Mouse (Mus musculus) left cerebral cortex, postnatal 14 days (tissue): Measurements from ENCODE around the gene Sbf1. TPM values are rescaled to one million over a fixed set of nuclear protein-coding genes. Genes with fewer than 3 reads are reported as not detected.

Source experiments
- DNase-seq, 2 experiments: peaks; one replicate each; pipeline ENCODE4 v3.0.0; 2021 to 2022; ENCODE audit warnings: low spot score in 2 of 2, mixed read lengths in 1 of 2
- intact Hi-C: fragments of 180-260 bp; cut with DNase I; formaldehyde crosslinking; loops from one replicate; pipeline ENCODE4 v1.15.1; 2025
- total RNA-seq, 2 experiments: library from RNA; stranded (reverse); gene quantifications; 2 replicates each; pipeline ENCODE4 v1.2.3; 2021

Gene Sbf1
- total RNA-seq, 2 experiments from 2014 or later, result 198 to 204 TPM

DNA sequence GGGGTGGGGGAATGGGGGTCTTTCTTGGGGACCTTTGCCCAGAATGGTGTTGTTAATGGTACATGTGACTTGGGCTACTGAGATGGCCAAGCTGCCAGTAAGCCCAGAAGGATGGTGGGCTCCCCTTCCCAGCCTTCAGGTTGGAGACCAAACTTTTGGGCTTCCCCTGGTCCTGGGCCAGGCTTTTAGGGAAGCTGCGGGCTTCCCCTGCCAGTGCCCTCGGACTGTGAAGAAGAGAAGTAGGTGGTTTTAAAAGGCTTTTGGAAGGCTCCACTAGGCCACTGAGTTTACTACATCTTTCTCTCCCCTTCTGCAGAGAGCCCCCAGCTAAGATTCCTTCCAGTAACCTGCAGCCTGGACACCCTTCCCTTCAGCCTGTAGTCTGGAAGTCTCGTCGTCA, 8.5 kb upstream of the Sbf1 start:
- intact Hi-C loops, result no loop called here
- DNase-seq, result no peak

DNA sequence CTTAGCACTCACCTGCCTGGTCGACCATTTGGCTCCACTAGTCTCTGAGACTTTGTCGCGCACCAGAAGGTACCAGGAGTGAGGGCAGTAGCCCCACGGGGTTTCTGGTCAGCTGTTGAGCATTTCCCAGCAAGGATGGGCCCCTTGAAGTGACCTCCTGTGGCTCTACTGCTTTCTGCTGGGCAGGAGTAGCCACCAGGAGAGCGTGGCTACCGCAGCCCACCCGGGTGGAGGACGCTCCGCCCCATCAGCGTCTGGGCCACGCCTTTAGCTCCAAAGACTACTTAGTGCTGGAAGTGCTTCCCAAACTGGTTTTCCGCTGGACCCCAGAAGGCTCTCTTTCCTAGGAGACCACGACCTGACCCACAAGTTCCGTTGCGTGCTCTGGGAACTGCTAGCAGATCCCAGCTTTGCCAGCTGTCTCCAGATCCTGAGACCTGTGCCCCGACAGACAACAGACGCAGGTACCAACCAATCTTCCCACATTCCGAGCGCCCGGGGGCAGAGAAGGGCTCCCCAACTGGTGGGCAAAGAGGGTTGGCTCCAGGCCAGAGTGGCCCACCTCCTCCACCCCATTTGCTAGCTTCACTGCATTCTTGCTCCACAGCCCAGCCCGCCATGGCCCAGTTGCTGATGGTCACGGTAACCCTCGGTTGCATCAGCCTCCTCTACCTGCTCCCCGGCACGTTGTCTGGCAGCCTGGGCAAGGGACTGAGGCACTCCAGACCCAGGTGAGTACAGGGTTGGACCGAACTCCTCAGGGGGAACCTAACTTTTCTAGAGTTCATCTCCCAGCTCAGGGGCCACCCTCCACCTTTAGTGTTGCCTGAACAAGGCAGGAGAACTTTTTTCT, 7.8 kb upstream of the Sbf1 start, which contains the start of gene Adm2:
TSS of gene Adm2 (plus strand) at position 51 of the 853 bp plus-strand sequence.
- intact Hi-C loops, result no loop called here
- DNase-seq, result no peak

DNA sequence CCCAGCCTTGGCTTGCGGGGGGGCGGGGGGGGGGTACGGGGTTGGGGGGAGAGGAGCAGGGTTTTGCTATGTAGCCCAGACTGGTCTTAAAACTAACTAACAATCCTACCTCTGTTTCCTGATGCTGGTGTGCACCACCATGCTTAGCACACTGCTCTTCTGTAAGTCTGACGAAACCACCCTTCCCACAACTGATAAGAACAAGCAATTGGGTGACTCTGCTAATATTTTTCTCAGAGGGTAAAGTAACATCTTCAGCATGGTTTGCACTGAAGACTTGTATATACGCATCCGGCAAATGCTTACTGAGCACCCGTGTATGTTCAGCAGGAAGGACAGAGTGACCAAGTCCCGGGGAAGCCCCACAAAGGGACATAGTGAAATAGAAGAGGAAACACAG, 6.2 kb upstream of the Sbf1 start:
- intact Hi-C loops, result no loop called here
- no peak for DNase-seq

DNA sequence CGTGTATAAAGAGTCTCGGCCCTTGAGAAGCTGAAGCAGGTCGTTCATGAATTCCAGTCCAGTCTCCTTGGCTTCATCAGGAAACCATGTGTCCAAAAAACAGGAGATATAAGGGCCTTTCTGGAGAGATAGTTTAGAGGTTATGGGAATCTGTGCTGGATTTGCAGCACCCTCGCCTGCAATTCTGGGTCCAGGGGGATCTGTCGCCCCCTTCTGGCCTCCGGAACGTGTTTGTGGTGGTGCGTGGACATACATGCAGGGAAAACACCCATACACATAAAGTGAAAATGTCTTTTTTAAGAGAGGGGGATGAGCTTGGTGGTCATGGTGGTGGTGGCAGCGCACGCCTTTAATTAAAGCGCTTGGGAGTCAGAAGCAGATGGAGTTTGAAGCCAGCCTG, 1.0 kb upstream of the Sbf1 start:
- intact Hi-C loops, result no loop called here
- no peak for DNase-seq

DNA sequence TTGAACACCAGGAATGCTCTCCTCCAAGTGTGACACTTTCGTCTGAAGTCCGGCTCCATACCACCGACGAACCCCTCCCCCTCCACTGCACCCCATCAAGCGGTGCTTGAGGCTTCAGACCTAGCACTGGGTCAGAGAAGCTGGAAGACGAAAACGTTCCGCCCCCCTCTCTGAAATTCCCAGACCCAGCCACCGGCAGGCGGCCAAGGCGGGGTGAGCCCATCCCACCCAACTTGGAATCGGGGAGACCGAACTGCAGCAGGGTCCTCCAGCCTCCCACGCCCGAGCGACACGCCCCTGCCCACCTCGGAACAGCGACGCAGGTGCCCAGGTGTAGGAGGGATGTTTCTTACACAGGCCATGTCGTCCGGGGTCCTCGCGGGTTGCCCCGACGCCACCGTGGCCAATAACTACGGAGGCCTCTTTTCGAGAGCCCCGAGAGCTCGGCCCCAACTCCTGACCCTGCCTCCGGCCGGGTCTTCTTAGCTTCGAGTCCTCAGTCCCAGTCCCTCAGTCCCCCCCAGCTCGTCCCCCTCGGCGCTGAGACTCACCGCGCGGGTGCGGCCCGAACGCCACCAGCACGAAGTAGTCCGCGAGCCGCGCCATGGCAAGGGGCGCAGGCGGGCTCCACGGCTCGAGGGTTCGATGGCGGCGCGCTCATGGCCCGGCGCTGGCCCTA, 461 bp downstream of the Sbf1 start:
- no peak for DNase-seq

DNA sequence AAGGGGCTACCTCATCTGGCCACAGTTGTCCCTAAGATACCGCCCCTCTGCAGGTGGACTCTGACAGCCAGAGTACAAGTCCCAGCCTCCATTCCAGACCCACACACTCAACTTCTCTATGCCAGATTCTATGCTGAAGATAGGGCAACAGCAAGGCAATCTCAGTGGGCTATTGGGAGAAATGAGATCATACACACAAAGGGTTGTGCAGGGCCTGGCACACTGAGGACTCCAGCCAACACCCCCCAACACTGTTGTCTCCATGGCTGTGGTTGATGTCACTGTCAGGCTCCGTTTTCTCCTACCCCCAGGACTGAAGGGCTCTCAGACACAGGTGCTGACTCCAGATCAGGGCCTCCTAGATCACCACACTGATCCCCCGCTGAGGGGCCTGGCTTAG, 1.0 kb downstream of the Sbf1 start:
- DNase-seq, result no peak
- intact Hi-C loops, result loop anchor here (5.0 kb wide), 1 partner anchor 43 kb away; the partner anchor contains the start of genes Lmf2 and Ncaph2

More for the DNA sequence above, 461 bp downstream of the Sbf1 start:
- intact Hi-C loops, result loop anchor here (5.0 kb wide), 1 partner anchor 43 kb away; the partner anchor contains the start of genes Lmf2 and Ncaph2

DNA sequence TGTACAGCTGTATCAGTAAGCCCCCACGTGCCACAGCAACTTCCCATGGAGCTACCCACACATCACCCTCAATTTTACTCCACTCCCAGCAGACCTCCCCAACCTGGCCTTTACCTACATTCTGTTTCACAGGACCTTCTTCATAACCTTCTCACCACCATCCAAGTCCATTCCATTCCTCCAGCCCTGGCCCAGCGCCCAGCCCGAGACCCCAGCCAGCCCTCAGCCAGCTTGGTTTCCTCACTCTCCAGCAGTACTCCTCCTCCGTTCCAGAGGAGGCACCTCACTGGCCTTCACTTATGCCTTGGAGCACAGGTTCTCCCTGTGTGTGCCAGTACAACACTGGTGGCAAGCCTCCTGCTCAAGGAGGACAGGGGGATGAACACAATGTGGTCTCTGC, 1.8 kb downstream of the Sbf1 start:
- intact Hi-C loops, result loop anchor here (5.0 kb wide), 1 partner anchor 44 kb away; the partner anchor contains the start of genes Lmf2 and Ncaph2
- DNase-seq, result no peak

DNA sequence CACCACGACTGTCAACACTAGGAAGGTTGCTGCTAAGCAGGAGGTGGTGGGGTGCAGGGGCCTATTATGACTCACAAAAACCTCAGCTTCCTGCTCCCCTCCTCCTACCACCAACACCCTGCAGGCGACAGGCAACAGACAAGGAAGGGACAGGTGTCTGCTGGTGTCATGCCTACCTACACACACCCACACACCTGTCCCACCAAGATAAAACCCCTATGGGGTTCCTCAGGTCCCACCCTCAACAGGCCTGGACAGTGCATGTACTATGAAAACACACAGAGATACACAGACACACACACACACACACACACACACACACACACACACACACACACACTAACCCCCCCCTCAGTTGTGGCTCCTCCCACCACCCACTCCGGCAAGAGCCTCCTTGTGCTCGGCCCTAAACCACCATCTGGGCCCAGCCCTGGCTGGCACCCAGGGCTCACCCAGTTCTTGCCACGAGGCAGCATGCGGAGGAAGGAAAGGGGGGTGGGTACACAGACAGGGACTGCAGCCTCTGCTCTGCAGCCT, 5.1 kb downstream of the Sbf1 start:
- intact Hi-C loops, result loop anchor here (5.0 kb wide), 1 partner anchor 47 kb away; the partner anchor contains the start of genes Lmf2 and Ncaph2
- DNase-seq, result peak in 1 of 2 experiments; percentile 64

DNA sequence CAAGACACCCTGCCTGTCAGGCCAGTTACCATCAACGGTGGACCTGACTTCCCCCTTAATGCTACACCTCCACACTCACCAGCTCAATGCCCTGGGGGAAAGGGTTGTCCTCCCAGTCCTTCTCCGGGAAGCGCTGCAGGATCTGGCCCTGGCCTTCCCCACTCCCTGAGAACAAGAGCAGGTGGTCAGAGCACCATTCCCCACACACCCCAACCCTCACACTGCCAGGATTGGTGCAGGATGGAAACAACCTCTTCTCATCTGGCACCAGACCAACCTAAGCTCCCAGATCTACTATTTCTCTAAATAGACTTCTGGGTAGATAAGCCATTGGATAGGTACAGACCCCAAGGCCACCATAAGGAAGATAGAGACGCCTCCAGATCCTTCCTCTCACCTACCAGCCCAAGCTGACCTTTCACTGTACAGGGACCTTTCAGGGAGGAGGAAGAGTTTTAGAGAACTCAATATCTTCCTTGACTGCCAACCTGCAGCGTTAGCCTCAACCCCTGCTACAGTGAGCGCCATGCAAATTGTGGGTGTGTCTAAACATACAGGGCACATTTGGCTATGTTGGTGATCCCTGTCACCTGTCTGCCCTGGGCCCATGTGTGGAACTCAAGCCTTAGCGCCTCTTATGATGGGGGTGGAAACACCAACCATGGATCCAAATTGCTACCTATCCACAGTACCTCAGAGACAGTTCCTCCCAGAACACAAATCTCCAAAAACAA, 6.5 kb downstream of the Sbf1 start:
- no peak for DNase-seq

DNA sequence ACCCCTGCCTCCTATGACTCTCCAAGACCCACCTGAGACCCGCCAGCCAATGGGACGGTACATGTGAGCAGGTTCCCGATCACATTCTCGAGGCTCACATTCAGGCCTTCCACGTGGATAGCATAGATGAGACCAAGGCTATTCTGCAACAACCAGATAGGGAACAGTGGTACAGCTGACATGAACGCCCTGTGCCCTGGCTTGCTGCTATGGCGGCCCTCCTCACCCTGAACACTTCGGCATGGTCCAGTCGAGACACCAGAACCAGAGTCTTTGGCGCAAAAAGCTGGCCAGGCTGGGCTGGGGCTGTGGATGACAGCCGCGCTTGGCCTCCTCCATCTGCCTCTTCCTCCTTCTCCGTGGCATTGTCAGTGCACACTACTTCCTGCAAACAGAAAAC, 7.7 kb downstream of the Sbf1 start:
- no peak for DNase-seq
- intact Hi-C loops, result no loop called here

More for the DNA sequence above, 6.5 kb downstream of the Sbf1 start:
- intact Hi-C loops, result no loop called here

DNA sequence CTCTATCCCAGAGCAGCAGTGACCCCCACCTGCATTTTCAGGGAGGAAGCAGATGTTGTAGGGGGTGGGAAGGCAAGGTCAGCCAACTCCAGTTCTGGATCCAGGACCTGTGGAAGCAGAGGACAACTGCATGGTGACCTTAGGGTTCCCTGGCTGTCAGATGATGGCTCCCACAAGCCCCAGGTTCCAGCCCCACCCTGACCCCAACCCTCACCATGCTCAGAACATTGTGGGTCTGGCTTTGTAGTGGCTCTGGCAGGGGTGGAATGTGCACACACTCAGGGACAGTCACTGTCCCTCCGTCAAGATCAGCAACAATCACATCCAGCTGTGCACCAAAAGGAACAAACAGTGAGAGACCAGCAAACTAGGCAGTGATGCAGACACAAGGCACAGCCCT, 9.1 kb downstream of the Sbf1 start:
- intact Hi-C loops, result no loop called here

DNA sequence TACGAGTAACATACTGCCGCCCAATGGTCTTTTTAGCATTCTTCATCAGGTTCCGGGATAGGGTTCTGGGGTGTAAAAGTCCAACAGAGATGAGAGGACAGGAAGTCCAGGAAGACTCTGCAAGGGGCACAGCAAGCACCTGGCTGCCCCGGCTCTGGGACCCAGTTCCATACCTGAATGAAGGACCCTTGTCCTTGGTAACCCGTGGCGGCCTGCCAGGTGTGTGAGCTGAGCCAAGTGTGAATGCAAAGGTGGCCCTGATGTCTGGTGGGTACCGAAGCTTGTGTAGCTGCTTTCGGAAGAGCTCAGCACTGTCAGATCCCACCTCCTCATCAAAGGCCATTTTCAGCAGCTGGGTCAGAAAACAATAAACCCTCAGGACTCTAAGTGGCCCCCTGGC, 14.5 kb downstream of the Sbf1 start:
- intact Hi-C loops, result no loop called here
- DNase-seq, result no peak

More for the DNA sequence above, 9.1 kb downstream of the Sbf1 start:
- DNase-seq, result no peak

DNA sequence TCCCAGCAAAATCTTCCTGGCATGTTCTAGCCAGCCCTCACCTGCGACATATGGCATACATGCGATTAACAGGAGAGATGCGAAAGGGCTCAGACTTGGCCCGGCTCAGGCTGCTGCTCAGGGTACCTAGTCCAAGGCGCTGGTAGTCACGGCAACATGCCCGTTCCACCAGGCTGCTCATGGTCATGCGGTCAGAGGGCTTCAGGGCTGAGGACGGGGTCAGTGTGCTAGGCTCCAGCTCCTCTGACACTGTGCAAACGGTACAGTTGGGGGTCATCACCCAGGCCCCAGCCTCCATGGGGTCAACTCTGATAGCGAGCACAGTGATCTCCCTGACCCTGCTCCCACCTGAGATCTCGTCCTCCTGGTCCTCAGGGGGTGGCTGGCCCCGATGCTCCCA, 14.9 kb downstream of the Sbf1 start:
- no peak for DNase-seq
- intact Hi-C loops, result no loop called here

DNA sequence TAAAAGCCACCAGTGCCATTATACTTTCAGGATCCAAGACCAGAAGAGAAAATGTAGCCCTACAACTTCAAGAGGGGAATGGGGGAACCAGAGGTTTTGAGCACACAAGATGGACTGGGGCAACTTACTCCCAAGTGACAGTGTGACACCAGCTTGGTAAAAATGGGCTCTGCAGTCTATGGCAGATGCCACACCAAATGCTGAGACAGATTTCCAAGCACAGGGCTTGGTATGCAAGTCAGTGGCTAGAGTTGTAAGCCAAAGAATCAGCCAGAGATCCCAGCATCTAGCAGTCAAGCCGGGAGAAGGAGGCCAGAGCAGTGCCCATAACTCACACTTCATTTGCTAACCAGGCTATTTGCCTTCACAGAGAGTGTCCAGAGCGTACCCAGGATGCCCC, 17.4 kb downstream of the Sbf1 start:
- intact Hi-C loops, result no loop called here
- no peak for DNase-seq

DNA sequence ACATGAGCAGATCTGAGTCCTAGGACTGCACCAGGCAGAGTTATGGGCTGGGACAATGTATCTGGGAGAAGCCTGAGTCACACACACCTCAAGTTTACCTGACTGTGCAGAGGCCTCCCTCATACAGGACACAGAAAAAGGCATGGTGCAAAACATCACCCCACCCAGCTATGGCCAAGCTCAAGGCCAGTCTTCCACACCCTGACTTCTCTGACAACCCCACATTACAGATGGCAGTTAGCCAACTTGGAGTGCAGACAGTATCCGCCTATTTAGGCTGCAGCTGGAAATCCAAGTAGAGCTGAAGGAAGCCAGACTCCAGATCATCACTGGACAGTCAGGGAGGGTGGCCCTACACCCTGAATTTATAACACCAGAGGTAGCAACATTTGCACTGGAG, 18.6 kb downstream of the Sbf1 start:
- DNase-seq, result no peak
- intact Hi-C loops, result no loop called here

DNA sequence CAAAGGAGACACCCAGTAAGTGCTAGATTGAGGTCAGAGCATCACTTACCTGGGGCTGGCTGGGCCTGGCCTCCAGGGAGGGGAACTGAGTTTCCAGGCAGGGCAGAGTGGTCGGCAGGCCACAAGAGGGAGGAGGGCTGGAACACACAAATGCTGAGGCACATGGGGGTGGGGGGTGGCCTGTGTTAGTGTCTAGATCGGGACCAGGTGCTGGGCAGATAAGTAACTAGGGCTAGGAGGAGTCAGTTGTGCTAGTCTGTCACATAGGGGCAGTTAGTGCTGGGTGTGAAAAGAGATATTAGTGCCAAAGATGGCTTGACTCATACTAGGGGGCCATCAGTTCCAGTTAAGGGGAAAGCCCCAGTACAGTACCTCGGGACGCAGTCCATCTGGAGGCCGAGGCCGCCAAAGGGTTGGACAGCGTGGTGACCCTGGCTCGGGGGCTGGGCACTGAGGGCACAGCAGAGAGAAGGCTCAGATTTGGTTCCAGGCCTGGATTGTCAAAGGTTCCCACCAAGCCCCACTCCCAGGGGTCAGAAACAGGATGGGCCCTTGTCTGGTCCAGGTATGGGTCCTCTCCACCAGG, 19.4 kb downstream of the Sbf1 start:
- no peak for DNase-seq
- intact Hi-C loops, result no loop called here

DNA sequence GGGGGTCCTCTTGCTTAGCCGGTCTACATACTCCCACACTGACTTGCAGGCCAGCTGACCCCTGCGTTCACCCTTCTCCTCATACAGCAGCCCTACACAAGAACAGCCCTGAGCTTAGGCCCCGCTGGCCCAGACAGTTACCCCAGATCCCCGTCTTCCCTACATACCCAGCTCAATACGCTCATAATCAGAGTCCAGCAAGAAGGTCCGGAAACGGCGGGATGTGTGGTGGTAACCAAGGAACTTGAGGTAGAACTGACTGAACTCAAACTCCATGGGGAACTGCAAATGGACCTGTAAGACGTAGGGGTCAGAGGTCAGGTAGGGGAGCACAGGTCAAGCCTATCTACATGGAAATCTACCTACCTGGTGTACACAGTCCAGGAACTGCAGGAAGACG, 21.3 kb downstream of the Sbf1 start:
- intact Hi-C loops, result no loop called here
- no peak for DNase-seq

DNA sequence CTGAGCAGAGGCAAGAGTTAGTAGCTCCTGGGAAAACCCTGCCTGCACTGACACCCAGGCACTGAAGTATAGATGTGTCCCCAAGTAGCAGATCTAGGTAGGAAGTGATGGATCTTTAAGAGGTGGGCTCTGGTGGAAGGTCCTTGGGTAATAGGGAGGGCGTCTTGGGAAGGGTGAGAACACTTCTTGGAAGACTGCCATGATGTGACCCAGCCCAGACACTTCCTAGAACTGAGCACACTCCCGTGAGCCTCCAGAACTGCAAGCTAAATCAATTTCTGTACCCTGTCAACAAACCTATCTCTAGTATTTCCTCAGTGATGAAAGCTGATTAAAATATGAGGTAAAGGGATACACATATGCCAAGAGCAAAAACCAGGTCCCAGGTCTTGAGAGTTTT, 22.3 kb downstream of the Sbf1 start:
- no peak for DNase-seq
- intact Hi-C loops, result no loop called here

DNA sequence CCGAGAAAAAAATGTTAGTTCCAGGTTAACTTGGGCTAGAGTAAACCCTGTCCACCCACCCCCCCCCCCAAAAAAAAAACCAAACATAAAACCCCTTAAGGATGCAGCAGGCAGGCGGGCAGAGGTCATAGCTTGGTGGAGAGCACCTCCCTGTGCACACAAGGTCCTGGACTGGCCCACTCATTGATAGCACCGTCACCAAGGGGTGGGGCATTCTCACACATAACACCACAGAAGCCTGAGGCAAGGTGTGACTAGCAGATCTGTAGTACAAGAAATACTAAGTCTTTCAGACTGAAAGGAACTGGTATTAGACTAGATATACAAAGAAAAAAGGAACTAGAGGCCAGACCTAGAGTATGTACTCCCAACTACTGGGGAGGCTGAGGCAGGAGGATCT, 23.6 kb downstream of the Sbf1 start:
- DNase-seq, result no peak
- intact Hi-C loops, result no loop called here
